Mouse (Mus musculus) liver, embryonic 14.5 days (tissue): ENCODE measurements around the gene Galnt17.

Source experiments
- CTCF ChIP-seq: IDR thresholded peaks from 2 replicates; pipeline ENCODE4 v1.5.1; 2016; ENCODE audit warnings: antibody characterized with exemption, low read depth, control low read depth
- EP300 ChIP-seq: IDR thresholded peaks from 2 replicates; pipeline ENCODE4 v1.6.1; 2016; ENCODE audit warnings: antibody characterized with exemption, low read depth

DNA sequence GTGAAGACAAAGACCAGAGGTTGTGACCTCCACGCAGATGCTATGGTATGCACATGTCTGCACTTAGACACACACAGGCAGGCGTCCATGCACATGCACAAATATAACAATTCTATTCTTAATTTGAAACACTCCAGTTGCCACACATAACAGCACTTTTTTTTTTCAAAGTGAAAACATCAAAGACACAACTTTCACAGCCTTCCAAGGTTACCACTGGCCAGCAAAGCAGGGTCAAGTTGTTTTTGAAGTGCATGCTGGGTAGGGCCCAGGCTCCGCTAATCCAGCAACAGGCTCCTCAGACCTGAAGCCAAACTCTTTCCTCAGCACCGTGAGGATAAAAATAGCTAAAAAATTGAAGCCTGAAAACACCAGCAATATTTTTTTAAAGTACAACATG is 357.9 kb downstream of the Galnt17 start:
- TF ChIP-seq CTCF (no peak), EP300 (no peak)
